Mouse (Mus musculus) hindbrain, embryonic 13.5 days (tissue): ENCODE results near the gene Atp6v1g3. TPM values are rescaled to one million over a fixed set of nuclear protein-coding genes. Genes with fewer than 3 reads are reported as not detected.

ENCODE experiments used
- ATAC-seq: fragments of 200-750 bp; cut with Nextera tagmentation; 2 replicates; pipeline ENCODE4 v1.8.0; 2017; ENCODE audit warnings: moderate TSS enrichment; ENCODE audit not compliant: low FRiP score
- H3K27ac ChIP-seq: fragments of 300-500 bp; sonication (generic); 2 replicates; pipeline ENCODE4 v1.5.1; 2015; ENCODE audit warnings: inconsistent platforms, mild to moderate bottlenecking, moderate library complexity
- H3K27me3 ChIP-seq: fragments of 300-500 bp; sonication (generic); 2 replicates; pipeline ENCODE4 v1.6.1; 2015; ENCODE audit warnings: mild to moderate bottlenecking, inconsistent platforms
- H3K36me3 ChIP-seq: fragments of 300-500 bp; sonication (generic); 2 replicates; pipeline ENCODE4 v1.6.1; 2015; ENCODE audit warnings: mild to moderate bottlenecking, inconsistent platforms
- H3K4me1 ChIP-seq: fragments of 300-500 bp; sonication (generic); replicated peaks from 2 replicates; pipeline ENCODE4 v1.6.1; 2015; ENCODE audit warnings: inconsistent platforms
- H3K4me2 ChIP-seq: fragments of 300-500 bp; sonication (generic); 2 replicates; pipeline ENCODE4 v1.6.1; 2015; ENCODE audit warnings: inconsistent platforms, mild to moderate bottlenecking, moderate library complexity
- H3K4me3 ChIP-seq: fragments of 300-500 bp; sonication (generic); 2 replicates; pipeline ENCODE4 v1.5.1; 2015; ENCODE audit warnings: mild to moderate bottlenecking, inconsistent platforms
- H3K9ac ChIP-seq: fragments of 300-500 bp; sonication (generic); 2 replicates; pipeline ENCODE4 v1.6.1; 2015; ENCODE audit warnings: mild to moderate bottlenecking, inconsistent platforms
- H3K9me3 ChIP-seq: fragments of 300-500 bp; sonication (generic); 2 replicates; pipeline ENCODE4 v1.6.1; 2016; ENCODE audit warnings: inconsistent platforms
- WGBS: fragments of 180-500 bp; shearing (Covaris S2); methylation state at CpG from one replicate; pipeline ENCODE4 v1.1.7; 2015; 5-methylcytosine and 5-hydroxymethylcytosine counted together
- polyA plus RNA-seq: library from polyadenylated mRNA; unstranded; fragments of >200 nt; fragmentation: Nextera tagmentation; extraction: Ambion mirVana; gene quantifications from 2 replicates; pipeline ENCODE4 v1.2.1, GENCODE M21; 2015

The Atp6v1g3 gene
- polyA plus RNA-seq, 1 experiment from 2014 or later, result not detected

DNA sequence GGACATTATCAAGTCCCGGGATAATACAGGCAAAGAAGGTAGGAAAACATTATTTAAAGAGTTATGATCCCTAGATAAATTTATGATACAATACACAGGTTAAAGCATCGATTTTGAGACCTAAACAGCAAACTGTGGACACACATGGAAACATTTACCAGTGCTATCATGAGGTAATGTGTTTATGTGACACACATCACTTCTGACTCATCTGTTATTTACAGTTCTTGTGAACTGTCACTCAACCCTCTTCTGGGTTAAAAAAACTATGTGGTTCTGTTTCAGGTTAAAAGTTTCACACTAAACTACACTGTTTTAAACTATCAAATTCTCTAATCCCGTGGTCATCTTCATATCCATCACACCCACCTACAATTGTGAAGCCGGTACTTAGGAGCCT is 14.8 kb upstream of the Atp6v1g3 start:
- no peaks in the 10 kb centered on the region for H3K36me3 ChIP-seq
- H3K4me3 ChIP-seq, result no peak overlapping the region
- 85% methylated on average over 4 of the region's 4 CpGs for WGBS
- no peaks in the 10 kb centered on the region for H3K4me1 ChIP-seq
- H3K27me3 ChIP-seq, result no peaks in the 10 kb centered on the region
- H3K27ac ChIP-seq, result no peak overlapping the region
- no peak for ATAC-seq
- 0 out of 2 replicates have a peak, but pooled peaks cover 4% of the 10 kb centered on the region for H3K9me3 ChIP-seq
- H3K4me2 ChIP-seq, result no peak overlapping the region
- H3K9ac ChIP-seq, result no peak overlapping the region

DNA sequence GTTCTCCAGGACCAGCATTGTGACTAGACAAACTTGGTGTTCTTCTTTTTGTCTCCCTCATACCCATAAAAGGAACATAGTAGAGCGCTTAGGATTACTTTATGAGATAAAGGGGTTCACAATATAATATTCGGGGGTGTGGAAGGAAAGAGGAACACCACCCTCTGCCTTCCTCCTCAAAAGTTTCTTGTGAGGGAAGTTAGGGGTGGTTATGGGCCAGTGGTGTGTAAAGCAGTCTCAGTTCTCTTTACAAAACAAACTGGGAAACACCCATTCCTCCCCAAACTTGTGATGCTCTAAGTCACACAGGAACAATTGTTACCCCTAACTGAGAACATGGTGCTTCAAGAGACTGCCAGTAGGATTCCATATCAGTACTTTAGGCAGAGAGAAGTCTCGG is 12.0 kb upstream of the Atp6v1g3 start:
- Histone ChIP-seq H3K4me2 (no peak overlapping the region), H3K9ac (no peak overlapping the region), H3K4me3 (no peak overlapping the region), H3K36me3 (no peaks in the 10 kb centered on the region), H3K9me3 (0 out of 2 replicates have a peak, but pooled peaks cover 3% of the 10 kb centered on the region), H3K27me3 (no peaks in the 10 kb centered on the region), H3K27ac (no peak overlapping the region), H3K4me1 (no peaks in the 10 kb centered on the region)
- no peak for ATAC-seq
- 87% methylated on average over 3 of the region's 3 CpGs for WGBS

DNA sequence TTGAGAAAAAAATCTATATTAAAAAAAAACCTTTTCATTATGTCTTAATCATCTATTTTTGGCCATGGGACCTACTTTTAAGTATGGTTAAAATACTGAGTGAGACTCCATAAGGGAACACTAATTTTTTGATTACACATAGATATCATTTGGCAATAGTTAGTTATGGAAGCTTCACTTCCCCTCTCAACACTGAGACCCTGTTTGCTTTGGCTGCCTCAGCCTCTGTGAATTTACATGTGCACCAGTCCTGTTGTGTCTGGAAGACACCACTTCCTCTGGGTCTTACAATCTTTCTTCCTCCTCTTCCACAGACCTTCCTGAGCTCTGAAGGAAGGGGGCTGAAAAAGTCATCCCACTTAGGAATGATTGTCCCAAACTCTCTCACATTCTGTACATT is 11.1 kb upstream of the Atp6v1g3 start:
- ATAC-seq, result no peak
- H3K9ac ChIP-seq, result no peak overlapping the region
- H3K27me3 ChIP-seq, result no peaks in the 10 kb centered on the region
- H3K4me3 ChIP-seq, result no peak overlapping the region
- no peaks in the 10 kb centered on the region for H3K36me3 ChIP-seq
- H3K4me1 ChIP-seq, result no peaks in the 10 kb centered on the region
- H3K4me2 ChIP-seq, result no peak overlapping the region
- H3K9me3 ChIP-seq, result no peaks in the 10 kb centered on the region
- H3K27ac ChIP-seq, result no peak overlapping the region

DNA sequence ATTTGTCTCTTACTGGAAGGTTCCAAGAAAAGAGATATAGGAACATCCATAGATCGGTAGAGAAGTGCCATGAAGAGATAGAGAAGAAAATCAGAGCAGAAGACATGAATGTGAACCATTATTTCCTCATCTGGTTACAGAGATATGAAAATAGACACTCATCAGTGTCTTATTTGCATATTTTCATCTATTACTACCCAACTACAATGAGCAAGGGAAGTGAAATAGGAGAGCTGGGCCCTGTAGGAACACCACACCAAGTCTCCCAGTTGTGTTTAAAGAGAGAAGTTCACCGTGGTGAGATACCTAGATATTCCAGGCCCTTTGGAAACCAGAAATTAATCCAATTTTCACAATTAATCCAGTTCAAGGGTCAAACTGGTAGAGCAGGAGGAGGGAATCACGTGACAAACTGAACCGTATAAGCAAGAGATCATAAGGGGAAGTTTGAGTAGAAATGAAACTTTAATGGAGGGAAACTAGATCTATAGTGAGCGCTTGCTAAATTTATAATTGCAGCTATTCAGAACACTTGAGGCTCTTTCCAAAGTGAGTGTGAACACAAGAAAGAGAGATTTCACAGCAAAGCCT is 6.0 kb upstream of the Atp6v1g3 start:
- H3K27ac ChIP-seq, result no peak overlapping the region
- H3K9ac ChIP-seq, result no peak overlapping the region
- no peaks in the 10 kb centered on the region for H3K9me3 ChIP-seq
- H3K4me1 ChIP-seq, result no peaks in the 10 kb centered on the region
- 90% methylated on average over 5 of the region's 5 CpGs for WGBS
- H3K27me3 ChIP-seq, result no peaks in the 10 kb centered on the region
- H3K4me2 ChIP-seq, result no peak overlapping the region
- ATAC-seq, result no peak
- H3K36me3 ChIP-seq, result no peaks in the 10 kb centered on the region
- H3K4me3 ChIP-seq, result no peak overlapping the region

DNA sequence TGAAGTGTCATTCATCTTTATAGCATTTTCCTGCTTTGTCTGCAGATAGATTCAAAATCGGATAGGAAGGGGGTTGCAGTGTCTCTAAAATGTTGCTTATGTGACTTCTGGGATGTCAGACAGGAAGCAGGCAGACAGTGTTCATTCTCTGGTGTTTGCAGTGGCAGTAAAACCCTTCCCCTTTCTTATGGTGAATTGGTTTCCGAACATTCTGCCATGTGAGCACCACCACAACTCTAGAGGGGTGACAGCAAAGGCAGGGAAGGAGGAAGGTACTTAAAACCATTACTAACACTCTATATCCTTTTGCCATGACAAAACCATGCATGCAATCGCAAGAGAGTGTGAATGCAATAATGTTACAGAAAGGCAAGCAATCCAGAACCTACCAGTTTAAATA is 1.4 kb downstream of the Atp6v1g3 start:
- no peak overlapping the region for H3K9ac ChIP-seq
- no peak overlapping the region for H3K4me3 ChIP-seq
- H3K27ac ChIP-seq, result no peak overlapping the region
- WGBS, result 86% methylated on average over 3 of the region's 3 CpGs
- H3K4me1 ChIP-seq, result no peaks in the 10 kb centered on the region
- H3K4me2 ChIP-seq, result no peak overlapping the region
- ATAC-seq, result no peak
- no peaks in the 10 kb centered on the region for H3K36me3 ChIP-seq
- no peaks in the 10 kb centered on the region for H3K27me3 ChIP-seq
- no peaks in the 10 kb centered on the region for H3K9me3 ChIP-seq

DNA sequence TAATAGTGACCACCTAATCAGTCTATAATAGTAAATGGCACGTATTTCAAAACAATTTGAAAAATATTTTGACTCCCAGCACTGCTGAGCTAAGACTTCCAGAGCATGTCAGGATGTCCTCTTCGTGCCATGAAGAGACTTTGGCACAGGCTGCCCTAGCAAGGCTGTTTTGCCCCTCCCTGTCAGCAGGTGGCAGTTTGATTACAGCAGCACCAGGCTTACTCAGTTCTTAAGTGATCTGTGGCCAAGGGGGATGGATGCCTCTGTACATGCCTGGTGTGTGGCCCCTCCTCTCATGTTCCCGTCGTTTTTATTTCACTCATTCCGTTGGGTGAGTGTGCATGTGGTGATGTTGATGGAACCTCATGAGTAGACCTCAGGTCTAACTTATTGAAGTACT is 2.3 kb downstream of the Atp6v1g3 start:
- Histone ChIP-seq H3K36me3 (no peaks in the 10 kb centered on the region), H3K4me3 (no peak overlapping the region), H3K27me3 (no peaks in the 10 kb centered on the region), H3K4me1 (no peaks in the 10 kb centered on the region), H3K9me3 (no peaks in the 10 kb centered on the region), H3K4me2 (no peak overlapping the region), H3K27ac (no peak overlapping the region), H3K9ac (no peak overlapping the region)
- WGBS, result 72% methylated on average over 5 of the region's 5 CpGs
- no peak for ATAC-seq

DNA sequence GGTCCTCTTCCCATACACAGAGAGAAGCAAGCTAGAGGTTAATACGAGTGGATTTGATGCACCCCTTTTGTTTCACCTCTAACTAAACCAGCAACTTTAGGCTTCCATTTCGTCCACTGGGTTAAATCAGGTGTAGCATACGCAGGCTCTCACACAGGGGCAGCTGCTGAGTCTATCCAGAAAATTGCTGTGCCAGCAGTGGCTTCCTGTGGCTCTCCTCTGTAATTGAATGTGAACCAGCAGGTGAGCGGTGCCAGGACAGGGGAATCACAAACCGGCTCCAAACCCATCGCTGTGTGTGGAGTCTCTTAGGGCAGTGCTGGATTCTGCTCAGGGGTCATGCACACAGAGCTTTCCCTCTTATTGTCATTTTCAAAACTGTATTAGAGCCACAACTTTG is 7.6 kb downstream of the Atp6v1g3 start:
- H3K9me3 ChIP-seq, result no peaks in the 10 kb centered on the region
- no peak overlapping the region for H3K4me2 ChIP-seq
- H3K27me3 ChIP-seq, result no peaks in the 10 kb centered on the region
- H3K4me3 ChIP-seq, result no peak overlapping the region
- H3K27ac ChIP-seq, result no peak overlapping the region
- H3K4me1 ChIP-seq, result no peaks in the 10 kb centered on the region
- H3K36me3 ChIP-seq, result no peaks in the 10 kb centered on the region
- 53% methylated on average over 6 of the region's 6 CpGs for WGBS
- no peak overlapping the region for H3K9ac ChIP-seq
- ATAC-seq, result no peak

DNA sequence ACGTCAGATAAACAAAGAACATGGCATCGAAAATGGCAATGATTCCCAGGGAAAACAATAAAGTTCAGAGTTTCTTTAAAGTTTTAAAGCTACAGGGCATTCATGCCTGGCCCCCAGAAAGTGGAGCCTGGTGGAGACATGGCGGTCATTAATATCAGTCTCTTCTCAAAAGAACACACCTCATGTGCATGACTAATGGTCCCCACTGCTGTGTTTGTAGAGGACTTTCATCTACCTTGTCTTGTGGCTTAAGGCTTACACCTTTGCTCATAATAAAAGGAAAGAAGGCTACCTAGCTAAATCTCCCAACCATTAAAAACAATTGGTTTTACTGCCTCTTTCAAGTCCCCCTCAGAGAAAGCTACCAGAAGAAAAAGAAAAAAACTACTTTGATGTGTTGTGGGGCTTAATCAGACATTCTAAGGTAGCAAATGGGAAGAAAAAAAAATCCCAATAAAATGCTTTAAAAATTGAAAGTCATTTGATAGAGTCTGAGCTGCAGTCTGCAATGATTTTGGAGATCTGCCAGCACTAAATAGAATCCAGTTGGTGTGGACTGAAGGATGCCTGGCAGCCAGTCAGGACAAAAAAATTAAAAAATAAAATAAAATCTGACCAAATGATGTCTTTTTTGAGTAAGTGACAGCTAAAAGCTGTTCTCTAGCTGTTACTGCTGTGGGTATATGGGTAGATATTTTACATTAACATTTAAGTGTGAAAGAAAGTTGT is 9.0 kb downstream of the Atp6v1g3 start:
- H3K4me2 ChIP-seq, result no peak overlapping the region
- no peaks in the 10 kb centered on the region for H3K9me3 ChIP-seq
- H3K36me3 ChIP-seq, result no peaks in the 10 kb centered on the region
- 82% methylated on average over 3 of the region's 3 CpGs for WGBS
- H3K27me3 ChIP-seq, result no peaks in the 10 kb centered on the region
- H3K4me1 ChIP-seq, result no peaks in the 10 kb centered on the region
- no peak overlapping the region for H3K4me3 ChIP-seq
- no peak overlapping the region for H3K9ac ChIP-seq
- no peak overlapping the region for H3K27ac ChIP-seq
- no peak for ATAC-seq

DNA sequence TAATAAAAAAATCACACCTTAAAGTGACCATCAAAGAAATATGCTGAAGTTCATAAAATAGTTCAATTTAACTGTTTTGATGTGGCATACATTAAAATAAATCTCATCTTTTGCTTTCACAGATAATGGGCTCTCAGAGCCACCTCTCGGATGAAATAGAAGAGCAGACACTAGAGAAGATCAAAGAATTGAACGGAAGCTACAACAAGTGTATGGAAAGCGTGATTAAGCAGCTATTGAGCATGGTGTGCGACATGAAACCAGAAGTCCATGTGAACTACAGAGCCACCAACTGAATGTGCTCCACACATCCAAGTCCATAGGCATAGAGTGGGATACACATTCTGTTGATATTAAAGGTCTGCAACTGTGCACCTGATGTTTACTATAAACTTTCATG is 14.1 kb downstream of the Atp6v1g3 start:
- H3K4me2 ChIP-seq, result no peak overlapping the region
- no peaks in the 10 kb centered on the region for H3K36me3 ChIP-seq
- H3K4me1 ChIP-seq, result no peaks in the 10 kb centered on the region
- no peak overlapping the region for H3K27ac ChIP-seq
- 91% methylated on average over 4 of the region's 4 CpGs for WGBS
- no peaks in the 10 kb centered on the region for H3K27me3 ChIP-seq
- ATAC-seq, result no peak
- no peaks in the 10 kb centered on the region for H3K9me3 ChIP-seq
- no peak overlapping the region for H3K9ac ChIP-seq
- H3K4me3 ChIP-seq, result no peak overlapping the region

DNA sequence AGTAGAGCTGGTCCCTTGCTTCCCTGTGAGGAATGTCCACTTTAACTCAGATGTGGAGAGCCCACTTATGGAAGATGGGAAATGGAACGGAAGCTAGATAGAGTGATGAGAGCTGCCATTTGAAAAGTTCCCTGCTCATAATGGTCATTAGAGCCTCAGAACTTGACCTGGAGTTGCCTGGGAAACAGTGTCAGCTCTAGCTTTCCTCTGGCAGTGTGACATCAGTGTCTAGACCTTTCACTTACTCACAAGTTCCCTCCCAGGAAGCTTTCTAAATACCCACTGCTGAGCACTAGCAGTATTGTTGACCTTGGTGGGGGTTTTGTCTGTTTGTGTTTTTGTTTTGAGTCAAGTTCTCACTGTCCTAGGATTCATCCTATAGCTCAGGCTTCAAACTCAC is 15.2 kb downstream of the Atp6v1g3 start:
- H3K27me3 ChIP-seq, result no peaks in the 10 kb centered on the region
- WGBS, result 69% methylated on average over 1 of the region's 1 CpGs
- no peaks in the 10 kb centered on the region for H3K4me1 ChIP-seq
- no peak overlapping the region for H3K4me2 ChIP-seq
- H3K36me3 ChIP-seq, result no peaks in the 10 kb centered on the region
- no peaks in the 10 kb centered on the region for H3K9me3 ChIP-seq
- no peak for ATAC-seq
- no peak overlapping the region for H3K27ac ChIP-seq
- no peak overlapping the region for H3K4me3 ChIP-seq
- H3K9ac ChIP-seq, result no peak overlapping the region

DNA sequence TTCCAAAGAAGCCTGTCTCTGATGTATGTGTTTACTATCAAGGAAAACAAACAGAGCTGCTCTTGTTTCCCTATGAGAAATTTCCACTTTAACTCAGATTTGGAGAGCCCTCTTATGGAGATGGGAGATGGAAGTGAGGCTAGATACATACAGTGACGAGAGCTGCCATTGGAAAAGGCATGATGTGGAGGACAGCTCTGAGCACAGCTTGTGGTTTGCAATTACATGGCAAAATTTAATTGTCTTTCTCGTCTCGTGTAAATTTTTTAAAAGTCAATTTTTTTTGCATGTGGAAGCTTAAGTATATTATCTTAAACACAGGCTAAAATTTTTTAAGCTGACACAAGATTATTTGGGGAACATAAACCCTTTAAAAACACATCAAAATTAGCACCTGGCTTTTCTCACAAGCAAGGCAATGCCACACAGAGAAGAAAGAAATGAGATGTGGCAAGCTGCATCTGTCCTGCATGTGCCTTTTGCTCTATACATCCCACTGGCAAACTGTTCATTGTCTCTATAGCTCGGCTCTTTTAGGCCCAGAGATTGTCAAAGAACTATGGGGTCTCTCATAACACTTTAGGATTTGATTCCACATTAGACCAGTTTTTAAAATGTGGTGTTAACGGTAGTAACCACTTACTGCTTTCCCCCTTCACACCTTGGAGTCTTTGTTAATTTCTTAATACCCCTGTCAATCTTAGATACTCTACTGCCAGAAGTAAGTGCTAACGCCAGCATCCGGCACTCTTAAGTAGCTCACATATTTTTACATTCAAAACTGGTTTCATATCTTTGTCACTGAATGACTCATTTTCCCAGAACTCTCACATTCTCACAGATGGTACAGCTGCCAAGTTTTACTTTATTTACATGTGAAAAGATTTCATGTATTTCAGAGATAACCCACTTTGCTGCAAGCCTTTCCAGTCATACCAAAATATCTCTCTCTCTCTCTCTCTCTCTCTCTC is 16.2 kb downstream of the Atp6v1g3 start:
- no peak overlapping the region for H3K4me2 ChIP-seq
- H3K27me3 ChIP-seq, result no peaks in the 10 kb centered on the region
- H3K9me3 ChIP-seq, result no peaks in the 10 kb centered on the region
- no peaks in the 10 kb centered on the region for H3K36me3 ChIP-seq
- WGBS, result 73% methylated on average over 7 of the region's 7 CpGs
- H3K4me3 ChIP-seq, result no peak overlapping the region
- ATAC-seq, result no peak
- no peaks in the 10 kb centered on the region for H3K4me1 ChIP-seq
- H3K9ac ChIP-seq, result no peak overlapping the region
- no peak overlapping the region for H3K27ac ChIP-seq

DNA sequence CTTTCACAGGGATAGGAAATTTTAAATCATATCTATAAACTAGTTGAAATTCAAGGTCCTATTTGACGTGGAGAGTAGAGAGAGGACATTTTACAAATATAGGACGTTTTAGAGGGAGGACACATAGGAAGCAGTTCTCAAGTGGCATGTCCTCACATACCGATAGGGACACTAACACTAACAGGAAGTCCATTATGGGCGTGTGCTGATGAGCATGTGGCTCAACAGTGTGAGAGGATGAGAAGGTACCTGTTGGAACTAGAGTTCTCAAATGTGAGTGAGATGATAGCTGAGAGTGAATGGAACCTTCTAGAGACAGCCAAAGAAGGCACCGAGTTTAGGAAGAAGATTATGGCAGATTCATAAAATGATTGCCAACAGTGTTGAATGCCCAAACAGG is 17.9 kb downstream of the Atp6v1g3 start:
- Histone ChIP-seq H3K4me1 (no peaks in the 10 kb centered on the region), H3K4me3 (no peak overlapping the region), H3K9ac (no peak overlapping the region), H3K36me3 (no peaks in the 10 kb centered on the region), H3K9me3 (no peaks in the 10 kb centered on the region), H3K27me3 (no peaks in the 10 kb centered on the region), H3K27ac (no peak overlapping the region), H3K4me2 (no peak overlapping the region)
- ATAC-seq, result no peak
- WGBS, result 90% methylated on average over 5 of the region's 5 CpGs
